Mouse (Mus musculus): ENCODE measurements around the gene Il19. TPM values are rescaled to one million over a fixed set of nuclear protein-coding genes. Genes with fewer than 3 reads are reported as not detected.

Gene Il19
- total RNA-seq, 2 experiments from 2014 or later = not detected

Other genes starting within 250 kb of the Il19 start
- gene Gm29427, start 224.3 kb downstream of the Il19 start, total RNA-seq (2014; fragmentation: Nextera tagmentation) = not detected in 2 replicates
- gene Gm29427, start 224.3 kb downstream of the Il19 start, total RNA-seq (2017) = not detected in 2 replicates
- 6.4 and 8.0 TPM in 2 replicates for gene Yod1, start 222.8 kb downstream of the Il19 start, total RNA-seq (2014; fragmentation: Nextera tagmentation)
- gene Yod1, start 222.8 kb downstream of the Il19 start, total RNA-seq (2017) = 6.7 and 7.8 TPM in 2 replicates
- gene Pfkfb2, start 210.9 kb downstream of the Il19 start, total RNA-seq (2014; fragmentation: Nextera tagmentation) = 6.6 and 9.1 TPM in 2 replicates
- 13.9 and 15.7 TPM in 2 replicates for gene Pfkfb2, start 210.9 kb downstream of the Il19 start, total RNA-seq (2017)
- 0.09 and 0.88 TPM in 2 replicates for gene AA986860, start 208.1 kb downstream of the Il19 start, total RNA-seq (2014; fragmentation: Nextera tagmentation)
- gene AA986860, start 208.1 kb downstream of the Il19 start, total RNA-seq (2017) = not detected in 2 replicates
- not detected in 2 replicates for gene Fcamr, start 139.2 kb downstream of the Il19 start, total RNA-seq (2014; fragmentation: Nextera tagmentation)
- gene Fcamr, start 139.2 kb downstream of the Il19 start, total RNA-seq (2017) = not detected in 2 replicates
- gene Pigr, start 113.4 kb downstream of the Il19 start, total RNA-seq (2014; fragmentation: Nextera tagmentation) = not detected in 2 replicates
- gene Pigr, start 113.4 kb downstream of the Il19 start, total RNA-seq (2017) = not detected in 2 replicates
- not detected in 2 replicates for gene Fcmr, start 74.4 kb downstream of the Il19 start, total RNA-seq (2014; fragmentation: Nextera tagmentation)
- not detected in 2 replicates for gene Fcmr, start 74.4 kb downstream of the Il19 start, total RNA-seq (2017)
- gene Il24, start 52.7 kb downstream of the Il19 start, total RNA-seq (2014; fragmentation: Nextera tagmentation) = not detected in 2 replicates
- gene Il24, start 52.7 kb downstream of the Il19 start, total RNA-seq (2017) = not detected in 2 replicates
- not detected in 2 replicates for gene Il20, start 28.7 kb downstream of the Il19 start, total RNA-seq (2014; fragmentation: Nextera tagmentation)
- not detected in 2 replicates for gene Il20, start 28.7 kb downstream of the Il19 start, total RNA-seq (2017)
- not detected in 2 replicates for gene Il10, start 79.7 kb upstream of the Il19 start, total RNA-seq (2014; fragmentation: Nextera tagmentation)
- not detected in 2 replicates for gene Il10, start 79.7 kb upstream of the Il19 start, total RNA-seq (2017)
- 212 and 254 TPM in 2 replicates for gene Mapkapk2, start 157.7 kb upstream of the Il19 start, total RNA-seq (2014; fragmentation: Nextera tagmentation)
- 209 and 233 TPM in 2 replicates for gene Mapkapk2, start 157.7 kb upstream of the Il19 start, total RNA-seq (2017)
- 6.1 and 6.2 TPM in 2 replicates for gene Dyrk3, start 198.2 kb upstream of the Il19 start, total RNA-seq (2014; fragmentation: Nextera tagmentation)
- 4.1 and 6.3 TPM in 2 replicates for gene Dyrk3, start 198.2 kb upstream of the Il19 start, total RNA-seq (2017)
- gene Eif2d, start 213.1 kb upstream of the Il19 start, total RNA-seq (2014; fragmentation: Nextera tagmentation) = 43.3 and 44.9 TPM in 2 replicates
- gene Eif2d, start 213.1 kb upstream of the Il19 start, total RNA-seq (2017) = 17.1 and 25.6 TPM in 2 replicates

All from granulocyte monocyte progenitor cell, adult 5-6 weeks (primary cell).